Mouse (Mus musculus) forebrain, embryonic 12.5 days (tissue): ENCODE data around the gene Ddb2. TPM values are rescaled to one million over a fixed set of nuclear protein-coding genes. Genes with fewer than 3 reads are reported as not detected.
A peak's percentile ranks its signal among the peaks of the same experiment; 100 is the strongest.

Source experiments
- ATAC-seq: fragments of 200-750 bp; cut with Nextera tagmentation; 2 replicates; pipeline ENCODE4 v1.8.0; 2017; ENCODE audit warnings: moderate TSS enrichment; ENCODE audit not compliant: low FRiP score
- H3K27ac ChIP-seq: fragments of 300-500 bp; sonication (generic); 2 replicates; pipeline ENCODE4 v1.5.1; 2016; ENCODE audit warnings: mild to moderate bottlenecking
- H3K27me3 ChIP-seq: fragments of 300-500 bp; sonication (generic); 2 replicates; pipeline ENCODE4 v1.6.1; 2016; ENCODE audit warnings: mild to moderate bottlenecking
- H3K36me3 ChIP-seq: fragments of 300-500 bp; sonication (generic); replicated peaks from 2 replicates; pipeline ENCODE4 v1.6.1; 2016; ENCODE audit warnings: mild to moderate bottlenecking
- H3K4me1 ChIP-seq: fragments of 300-500 bp; sonication (generic); 2 replicates; pipeline ENCODE4 v1.6.1; 2016
- H3K4me2 ChIP-seq: fragments of 300-500 bp; sonication (generic); 2 replicates; pipeline ENCODE4 v1.6.1; 2016; ENCODE audit warnings: mild to moderate bottlenecking, moderate library complexity
- H3K4me3 ChIP-seq: fragments of 300-500 bp; sonication (generic); replicated peaks from 2 replicates; pipeline ENCODE4 v1.5.1; 2016; ENCODE audit warnings: mild to moderate bottlenecking
- H3K9ac ChIP-seq: fragments of 300-500 bp; sonication (generic); 2 replicates; pipeline ENCODE4 v1.6.1; 2016; ENCODE audit warnings: mild to moderate bottlenecking
- H3K9me3 ChIP-seq: fragments of 300-500 bp; sonication (generic); 2 replicates; pipeline ENCODE4 v1.6.1; 2016
- WGBS: fragments of 180-500 bp; shearing (Covaris S2); methylation state at CpG from one replicate; pipeline ENCODE4 v1.1.7; 2016; 5-methylcytosine and 5-hydroxymethylcytosine counted together
- polyA plus RNA-seq: library from polyadenylated mRNA; unstranded; fragments of >200 nt; fragmentation: Nextera tagmentation; extraction: Ambion mirVana; gene quantifications from 2 replicates; pipeline ENCODE4 v1.2.1, GENCODE M21; 2016

Gene Ddb2
- polyA plus RNA-seq, 1 experiment from 2014 or later: 10.3 TPM

GRCm38 (mm10) chr2:91202972-91203656 is 33.7 kb downstream of the Ddb2 start:
- Histone ChIP-seq H3K4me2 (peak overlapping the region; percentile 69), H3K9me3 (no peaks in the 10 kb centered on the region), H3K27me3 (no peaks in the 10 kb centered on the region), H3K27ac (peak overlapping the region; percentile 93), H3K4me3 (peak overlapping the region; percentile 58), H3K36me3 (peaks cover 28% of the 10 kb centered on the region), H3K9ac (peak overlapping the region; percentile 71), H3K4me1 (peaks cover 20% of the 10 kb centered on the region)
- ATAC-seq: no peak; the same call in 1 of the 2 replicates
- 14% methylated on average over 20 of the region's 20 CpGs for WGBS

GRCm38 (mm10) chr2:91202222-91202971 is 34.4 kb downstream of the Ddb2 start, which contains the start of the genes Nr1h3 and Acp2:
TSS of gene Nr1h3 (minus strand) at chr2:91202834.
TSS of gene Acp2 (plus strand) at chr2:91202885.
- H3K4me3 ChIP-seq: peak within 1 kb of the TSS; percentile 58
- 4% methylated on average over 28 of the region's 28 CpGs for WGBS
- peak within 1 kb of the TSS; percentile 69 for H3K4me2 ChIP-seq
- peaks cover 20% of the 10 kb centered on the region for H3K4me1 ChIP-seq
- H3K36me3 ChIP-seq: peaks cover 21% of the 10 kb centered on the region
- no peaks in the 10 kb centered on the region for H3K27me3 ChIP-seq
- peak within 1 kb of the TSS; percentile 71 for H3K9ac ChIP-seq
- peak within 1 kb of the TSS; percentile 93 for H3K27ac ChIP-seq
- H3K9me3 ChIP-seq: no peaks in the 10 kb centered on the region
- peak; percentile 98 for ATAC-seq

GRCm38 (mm10) chr2:91198888-91199287 is 37.9 kb downstream of the Ddb2 start:
- Histone ChIP-seq H3K4me1 (peaks cover 30% of the 10 kb centered on the region), H3K27ac (no peak overlapping the region), H3K4me2 (no peak overlapping the region), H3K4me3 (no peak overlapping the region), H3K9me3 (no peaks in the 10 kb centered on the region), H3K9ac (no peak overlapping the region), H3K27me3 (peaks cover 10% of the 10 kb centered on the region; the same call in 1 of the 2 replicates), H3K36me3 (no peaks in the 10 kb centered on the region)
- ATAC-seq: no peak
- 93% methylated on average over 3 of the region's 3 CpGs for whole genome bisulfite sequencing

GRCm38 (mm10) chr2:91196577-91197001 is 40.2 kb downstream of the Ddb2 start:
- 83% methylated on average over 3 of the region's 3 CpGs for WGBS
- Histone ChIP-seq H3K36me3 (no peaks in the 10 kb centered on the region), H3K4me1 (peaks cover 16% of the 10 kb centered on the region), H3K4me3 (no peak overlapping the region), H3K27ac (no peak overlapping the region), H3K27me3 (peaks cover 14% of the 10 kb centered on the region), H3K4me2 (no peak overlapping the region), H3K9ac (no peak overlapping the region), H3K9me3 (no peaks in the 10 kb centered on the region)
- no peak for ATAC-seq

GRCm38 (mm10) chr2:91194624-91195332 is 42.0 kb downstream of the Ddb2 start:
- peak; percentile 91 for ATAC-seq
- Histone ChIP-seq H3K27ac (no peak overlapping the region), H3K4me3 (peak overlapping the region; percentile 28), H3K36me3 (no peaks in the 10 kb centered on the region), H3K27me3 (peaks cover 14% of the 10 kb centered on the region), H3K9me3 (no peaks in the 10 kb centered on the region), H3K4me2 (peak overlapping the region; percentile 56), H3K9ac (peak overlapping the region; percentile 51), H3K4me1 (peaks cover 14% of the 10 kb centered on the region)
- 2% methylated on average over 27 of the region's 27 CpGs for WGBS

- Histone ChIP-seq H3K9ac (no peak overlapping the region), H3K27ac (no peak overlapping the region), H3K36me3 (no peaks in the 10 kb centered on the region), H3K9me3 (no peaks in the 10 kb centered on the region), H3K4me2 (no peak overlapping the region), H3K4me1 (peaks cover 14% of the 10 kb centered on the region), H3K27me3 (peaks cover 4% of the 10 kb centered on the region; the same call in 1 of the 2 replicates), H3K4me3 (no peak overlapping the region)
- WGBS: 88% methylated on average over 16 of the region's 16 CpGs
- ATAC-seq: no peak
Measured at GRCm38 (mm10) chr2:91190501-91190900, 46.3 kb downstream of the Ddb2 start.

- Histone ChIP-seq H3K4me1 (peaks cover 5% of the 10 kb centered on the region; the same call in 1 of the 2 replicates), H3K4me2 (no peak overlapping the region), H3K27ac (no peak overlapping the region), H3K9me3 (no peaks in the 10 kb centered on the region), H3K4me3 (no peak overlapping the region), H3K27me3 (no peaks in the 10 kb centered on the region), H3K9ac (no peak overlapping the region), H3K36me3 (no peaks in the 10 kb centered on the region)
- ATAC-seq: no peak
- WGBS: 79% methylated on average over 4 of the region's 4 CpGs
Measured at GRCm38 (mm10) chr2:91187431-91187830, 49.4 kb downstream of the Ddb2 start.

GRCm38 (mm10) chr2:91186208-91186607 is 50.6 kb downstream of the Ddb2 start:
- Histone ChIP-seq H3K4me2 (no peak overlapping the region), H3K27me3 (no peaks in the 10 kb centered on the region), H3K4me1 (peaks cover 14% of the 10 kb centered on the region), H3K9me3 (no peaks in the 10 kb centered on the region), H3K4me3 (no peak overlapping the region), H3K27ac (no peak overlapping the region), H3K36me3 (no peaks in the 10 kb centered on the region), H3K9ac (no peak overlapping the region)
- 83% methylated on average over 1 of the region's 1 CpGs for WGBS
- ATAC-seq: no peak

- peak within 1 kb of the TSS; percentile 67 for H3K9ac ChIP-seq
- peak within 1 kb of the TSS; percentile 89 for H3K27ac ChIP-seq
- peak within 1 kb of the TSS; percentile 83 for H3K4me3 ChIP-seq
- WGBS: 69% methylated on average over 15 of the region's 15 CpGs
- H3K36me3 ChIP-seq: no peaks in the 10 kb centered on the region; the same call in 1 of the 2 replicates
- no peaks in the 10 kb centered on the region for H3K9me3 ChIP-seq
- H3K4me2 ChIP-seq: peak within 1 kb of the TSS; percentile 85
- ATAC-seq: no peak
- H3K27me3 ChIP-seq: no peaks in the 10 kb centered on the region
- peaks cover 30% of the 10 kb centered on the region for H3K4me1 ChIP-seq
Measured at GRCm38 (mm10) chr2:91183711-91184405, 52.9 kb downstream of the Ddb2 start, which contains the start of gene Madd. TSS of gene Madd (minus strand) at chr2:91183837.

GRCm38 (mm10) chr2:91183148-91183513 is 53.7 kb downstream of the Ddb2 start:
- Histone ChIP-seq H3K9ac (peak overlapping the region; percentile 67), H3K36me3 (peaks cover 2% of the 10 kb centered on the region; the same call in 1 of the 2 replicates), H3K4me2 (peak overlapping the region; percentile 85), H3K9me3 (no peaks in the 10 kb centered on the region), H3K4me1 (peaks cover 30% of the 10 kb centered on the region), H3K4me3 (peak overlapping the region; percentile 83), H3K27me3 (no peaks in the 10 kb centered on the region), H3K27ac (peak overlapping the region; percentile 89)
- WGBS: 0% methylated on average over 9 of the region's 9 CpGs
- ATAC-seq: peak; percentile 95

GRCm38 (mm10) chr2:91182405-91183147 is 54.2 kb downstream of the Ddb2 start:
- Histone ChIP-seq H3K27ac (peak overlapping the region; percentile 89), H3K4me2 (peak overlapping the region; percentile 85), H3K9ac (peak overlapping the region; percentile 67), H3K9me3 (no peaks in the 10 kb centered on the region), H3K27me3 (no peaks in the 10 kb centered on the region), H3K4me1 (peaks cover 30% of the 10 kb centered on the region), H3K4me3 (peak overlapping the region; percentile 83), H3K36me3 (peaks cover 8% of the 10 kb centered on the region; the same call in 1 of the 2 replicates)
- ATAC-seq: peak; percentile 97
- WGBS: under 1% methylated on average over 67 of the region's 81 CpGs
